Mouse (Mus musculus) kidney, postnatal 25 days (tissue): ENCODE results near the gene Msn.

Experiments used
- DNase-seq, 2 experiments: peaks; one replicate each; pipeline ENCODE4 v3.0.0; 2021; ENCODE audit warnings: mixed read lengths in 2 of 2

Msn gene

GRCm38 (mm10) chrX:96095509-96096499 lies at the start of gene Msn:
Gene Msn (plus strand): TSS chrX:96096042.
- DNase-seq, result peak; percentile 73 to 88

- DNase-seq, result peak; percentile 48 to 56
Observed at GRCm38 (mm10) chrX:96052798-96053197, 43.0 kb upstream of the Msn start.

GRCm38 (mm10) chrX:96077747-96078146 lies 18.1 kb upstream of the Msn start:
- no peak for DNase-seq

- DNase-seq, result no peak
Observed at GRCm38 (mm10) chrX:96086259-96086658, 9.6 kb upstream of the Msn start.

DNA sequence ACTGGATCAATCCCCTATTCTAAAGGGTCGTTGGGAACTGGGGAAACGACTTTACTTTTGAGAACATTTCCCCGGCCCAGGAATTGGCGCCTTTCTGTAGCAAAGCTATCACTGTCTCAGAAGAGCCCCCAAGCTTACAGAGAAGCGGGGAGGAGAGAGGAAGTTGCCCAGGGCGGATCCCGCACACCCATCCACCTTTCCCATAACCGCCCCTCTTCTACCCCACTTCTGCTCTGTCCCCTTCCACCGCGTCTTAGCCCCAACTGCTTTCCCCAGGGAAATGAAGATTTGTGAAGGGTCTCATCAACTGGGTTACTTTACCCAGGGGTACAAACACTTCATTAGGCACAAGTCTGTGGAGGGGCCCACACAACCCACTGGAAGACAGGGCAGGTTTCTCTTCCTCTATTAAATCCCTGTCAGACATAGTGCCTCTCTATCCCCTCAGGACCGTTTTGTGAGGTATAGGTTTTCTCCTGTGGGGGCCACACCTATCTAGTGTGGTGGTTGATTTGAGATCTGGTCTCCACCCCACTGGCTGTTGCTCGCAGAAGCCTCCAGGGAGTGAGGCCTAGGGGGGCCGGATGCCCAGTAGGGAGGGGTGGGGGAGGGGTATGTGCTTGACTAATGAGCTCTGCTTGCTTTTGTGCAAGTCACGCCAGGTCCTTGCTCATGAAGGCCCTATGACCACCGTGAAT lies 820 bp downstream of the Msn start:
- DNase-seq, result peak; percentile 64 to 73

DNA sequence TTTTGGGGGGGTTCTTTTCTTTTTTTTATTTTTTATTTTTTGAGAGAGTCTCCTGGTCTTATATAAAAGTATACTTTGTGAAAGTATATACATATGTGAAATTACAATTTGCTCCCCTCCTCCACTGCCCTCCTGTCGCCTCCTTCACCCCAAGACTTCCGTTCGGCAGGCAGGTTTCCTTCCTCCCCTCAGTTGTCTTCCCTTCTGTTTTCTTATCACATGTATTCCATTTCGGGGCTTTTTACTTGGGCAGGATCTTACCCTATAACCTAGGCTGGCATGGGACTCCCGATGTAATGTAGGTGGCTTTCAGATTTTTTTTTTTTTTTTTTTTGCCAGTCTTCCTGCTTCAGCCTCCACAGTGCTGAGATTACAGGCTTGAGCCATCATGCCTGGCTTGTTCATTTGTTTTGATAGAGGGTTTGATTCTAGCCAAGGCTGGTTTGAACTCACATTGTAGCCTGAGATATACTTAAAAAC lies 1.7 kb downstream of the Msn start:
- no peak for DNase-seq

DNA sequence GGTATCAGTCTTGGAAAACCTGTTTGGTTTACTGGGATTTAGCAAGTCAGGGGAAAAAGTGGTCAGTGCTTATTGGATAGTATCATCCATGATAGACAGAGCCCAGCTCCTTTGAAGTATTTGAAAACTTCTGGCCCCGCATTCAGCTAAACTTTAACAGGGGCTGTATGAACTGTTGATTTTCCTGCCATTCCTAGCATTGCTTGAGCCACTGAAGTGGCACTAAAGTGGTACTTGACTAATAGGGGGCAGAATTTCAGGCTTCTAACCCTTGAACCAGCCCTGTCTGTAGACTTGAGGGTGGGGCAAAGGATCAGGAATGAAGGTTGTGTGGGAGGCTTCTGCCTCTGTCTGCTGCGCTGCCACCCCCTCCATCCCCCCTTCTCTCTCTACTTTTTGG lies 3.2 kb downstream of the Msn start:
- DNase-seq, result peak; percentile 22 to 43

GRCm38 (mm10) chrX:96107427-96108291 lies 11.8 kb downstream of the Msn start:
- peak; percentile 56 to 63 for DNase-seq

DNA sequence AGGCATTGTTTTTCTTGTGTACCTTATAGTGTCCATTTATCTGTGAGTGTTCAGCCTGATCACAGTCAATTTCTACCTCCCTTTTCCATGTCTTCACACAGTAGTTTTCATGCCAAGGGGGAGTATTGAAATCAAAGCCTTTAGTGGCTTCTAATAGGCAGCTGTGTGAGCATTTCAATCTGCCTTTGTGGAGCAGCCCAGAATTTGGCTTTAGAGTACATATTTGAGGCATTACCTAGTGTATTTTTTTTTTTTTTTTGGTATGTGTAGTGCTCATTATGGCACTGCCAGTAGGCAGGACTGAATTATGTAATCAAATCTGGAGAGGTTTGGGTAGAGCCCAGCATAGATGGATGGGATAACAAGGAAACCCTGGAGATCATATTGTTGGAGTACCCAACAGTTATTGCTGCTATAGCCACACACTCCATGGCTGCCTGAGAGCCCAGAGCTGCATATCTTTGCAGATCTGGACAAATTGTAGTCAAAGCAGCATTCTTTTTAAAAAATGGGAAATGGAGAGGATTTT lies 17.3 kb downstream of the Msn start:
- DNase-seq, result no peak

DNA sequence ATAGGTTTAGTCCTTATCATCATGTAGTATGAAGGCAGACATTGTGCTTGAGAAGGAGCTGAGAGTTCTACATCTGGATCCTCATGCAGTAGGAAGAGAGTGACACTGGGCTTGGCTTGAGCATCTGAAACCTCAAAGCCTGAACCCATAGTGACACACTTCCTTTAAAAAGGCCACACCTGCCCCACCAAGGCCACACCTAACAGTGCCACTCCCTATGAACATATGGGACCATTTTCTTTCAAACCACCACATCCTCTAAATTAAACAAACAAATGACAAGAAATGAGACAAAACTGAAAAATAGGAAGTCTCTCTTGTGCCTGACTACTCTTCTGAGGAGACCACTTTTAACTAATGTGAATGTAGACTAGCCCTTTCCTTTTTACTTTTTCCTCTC lies 19.7 kb downstream of the Msn start:
- DNase-seq, result no peak

GRCm38 (mm10) chrX:96117366-96117765 lies 21.5 kb downstream of the Msn start:
- no peak for DNase-seq

DNA sequence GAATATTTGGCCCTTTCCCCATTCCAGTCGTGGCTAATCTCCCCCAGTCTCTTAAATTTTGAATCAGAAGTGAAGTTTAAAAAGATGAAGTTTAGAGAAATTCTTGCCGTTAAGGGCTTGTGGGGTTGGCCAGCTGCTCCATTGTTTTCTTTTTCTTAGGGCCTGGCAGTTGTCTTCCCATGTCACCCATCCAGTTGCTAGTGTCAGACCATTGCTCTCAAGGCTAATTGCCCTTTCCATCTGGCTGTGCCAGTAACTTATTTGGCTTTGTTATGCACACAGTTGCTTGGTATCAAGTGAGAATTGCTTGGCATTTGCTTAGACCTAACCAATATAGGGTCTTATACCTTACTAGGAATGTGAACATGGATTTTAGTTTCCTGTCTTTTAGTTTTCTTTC lies 24.2 kb downstream of the Msn start:
- DNase-seq, result no peak

DNA sequence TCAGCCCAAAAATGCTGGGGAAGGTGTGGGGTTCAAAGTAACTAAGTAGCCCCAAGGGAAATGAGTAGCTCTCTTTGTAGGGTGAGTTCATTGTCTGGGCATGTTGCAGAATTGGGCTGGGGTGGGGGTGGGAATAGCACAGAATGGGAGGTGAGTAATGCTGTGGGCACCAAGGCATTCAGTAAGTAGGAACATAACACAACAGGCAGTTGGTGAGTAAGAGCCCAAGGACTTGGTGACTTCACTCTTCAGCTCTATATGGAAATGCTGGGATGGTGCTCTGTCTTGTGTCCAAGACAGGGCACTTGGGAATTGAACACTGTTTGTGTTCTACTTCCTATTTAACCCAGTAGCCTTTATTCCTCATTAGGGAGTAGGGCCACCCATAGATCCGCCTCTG lies 26.1 kb downstream of the Msn start:
- no peak for DNase-seq

DNA sequence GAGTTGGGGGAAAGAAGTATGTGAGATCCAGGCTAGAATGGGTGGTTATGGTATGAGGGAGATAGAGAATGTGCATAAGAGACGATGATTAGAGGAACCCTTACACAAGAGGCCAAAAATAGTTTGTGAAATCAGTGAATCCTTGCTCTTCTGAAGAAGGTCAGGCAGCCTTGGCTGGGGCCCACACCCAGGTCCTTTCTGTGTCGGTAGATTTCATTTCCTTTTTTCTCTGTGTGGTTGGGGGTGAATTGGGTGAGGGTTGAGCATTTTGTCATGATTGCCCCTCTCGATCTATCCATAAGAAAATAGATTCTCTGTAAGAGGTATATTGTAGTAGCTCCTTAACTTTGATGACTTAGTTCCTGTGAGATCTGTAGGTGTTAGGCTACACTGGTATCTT lies 31.0 kb downstream of the Msn start:
- no peak for DNase-seq

DNA sequence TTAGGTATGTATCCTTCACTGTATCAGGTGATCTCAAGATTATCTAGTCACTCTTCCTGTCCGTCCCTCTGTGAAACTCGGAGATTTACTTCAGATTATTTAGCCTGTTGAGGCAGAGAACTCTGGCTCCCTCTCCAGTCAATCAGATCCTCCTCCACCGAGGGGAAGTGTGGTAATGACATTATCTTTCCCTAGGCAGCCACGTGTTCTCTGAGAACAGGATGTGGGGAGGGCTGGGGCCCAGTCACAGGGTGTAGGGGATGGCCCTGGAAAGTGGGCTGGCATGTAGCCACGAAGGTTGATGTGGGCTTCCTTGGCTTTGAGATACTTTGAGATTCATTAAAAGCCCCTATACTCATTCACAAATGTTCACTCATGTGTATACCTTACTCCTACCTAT lies 34.3 kb downstream of the Msn start:
- peak; percentile 63 to 74 for DNase-seq

DNA sequence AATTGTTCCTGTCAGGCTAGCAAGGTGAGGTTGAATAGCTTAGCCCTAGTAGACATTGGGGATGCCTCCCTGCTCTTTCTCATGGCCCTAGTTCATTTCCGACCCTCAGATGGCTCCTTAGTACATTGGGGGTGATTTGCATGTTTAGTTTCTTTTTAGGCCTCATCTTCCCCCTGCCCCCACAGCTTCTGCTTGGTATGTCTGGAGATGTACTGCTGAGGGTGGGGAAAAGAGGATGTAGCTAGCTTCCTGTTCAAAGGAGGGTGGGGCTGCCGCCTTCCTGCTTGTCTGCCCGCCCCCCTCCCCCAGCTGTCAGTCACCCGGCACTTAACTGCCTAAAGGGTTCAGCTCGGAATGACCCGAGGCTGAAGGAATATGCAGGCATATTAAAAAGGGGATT lies 34.8 kb downstream of the Msn start:
- peak; percentile 37 to 59 for DNase-seq

GRCm38 (mm10) chrX:96133260-96133659 lies 37.4 kb downstream of the Msn start:
- DNase-seq, result peak; percentile 54 to 75

DNA sequence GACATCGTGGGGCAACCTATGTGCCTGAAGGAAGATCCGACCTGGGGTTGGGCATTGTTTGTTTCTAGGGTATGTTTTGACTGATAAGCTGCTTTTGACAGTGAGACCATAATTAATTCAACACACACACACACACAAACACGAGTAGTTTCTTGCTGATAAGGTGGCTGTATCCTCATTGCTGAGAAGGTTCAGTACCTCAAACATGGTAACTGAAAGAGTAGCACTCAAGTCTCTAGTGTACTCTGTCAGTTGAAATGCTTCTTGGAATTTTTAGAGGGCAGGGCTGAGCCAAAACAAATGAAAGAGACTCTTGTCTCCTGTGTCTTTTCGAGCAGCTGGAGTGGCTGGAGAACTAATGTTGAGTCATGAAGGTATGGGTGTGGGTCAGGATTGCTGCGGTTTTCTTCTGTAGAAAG lies 38.4 kb downstream of the Msn start:
- no peak for DNase-seq

DNA sequence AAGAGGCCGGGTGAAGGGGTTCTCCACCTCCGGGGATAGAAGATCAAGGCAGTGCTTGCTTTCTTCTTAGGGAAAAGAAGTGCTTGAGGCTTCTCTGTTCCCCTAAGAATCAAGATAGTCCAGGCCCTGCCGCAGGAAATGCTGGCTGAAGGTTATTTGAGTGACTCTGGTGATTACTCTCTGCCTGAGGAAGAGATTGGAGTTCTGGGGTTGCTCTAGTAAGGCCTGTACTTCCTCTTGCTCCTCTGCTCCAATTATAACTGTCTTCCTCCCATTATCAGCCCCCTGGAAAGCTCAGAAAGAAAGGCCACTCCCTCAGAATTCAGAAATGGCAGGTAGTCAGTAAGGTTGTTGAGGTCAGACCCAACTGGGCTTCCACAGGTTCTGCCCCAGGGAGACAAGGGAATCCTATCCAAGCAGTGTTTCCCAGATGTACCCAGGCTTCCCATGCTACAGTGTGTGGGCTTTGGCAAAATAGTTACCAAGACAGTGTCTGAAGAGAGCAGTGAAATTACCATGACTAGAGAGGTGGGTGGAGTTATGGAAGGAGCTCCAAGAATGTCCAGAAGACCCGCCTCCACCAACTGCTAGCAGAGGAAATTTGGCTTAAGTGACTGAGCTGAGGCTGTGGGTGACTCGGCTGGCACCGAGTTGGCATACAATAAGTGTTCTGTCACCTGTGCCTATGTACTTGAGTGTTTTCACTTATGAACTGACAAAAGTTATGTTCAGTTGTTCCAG lies 39.2 kb downstream of the Msn start:
- peak in 1 of 2 experiments; percentile 5 for DNase-seq

DNA sequence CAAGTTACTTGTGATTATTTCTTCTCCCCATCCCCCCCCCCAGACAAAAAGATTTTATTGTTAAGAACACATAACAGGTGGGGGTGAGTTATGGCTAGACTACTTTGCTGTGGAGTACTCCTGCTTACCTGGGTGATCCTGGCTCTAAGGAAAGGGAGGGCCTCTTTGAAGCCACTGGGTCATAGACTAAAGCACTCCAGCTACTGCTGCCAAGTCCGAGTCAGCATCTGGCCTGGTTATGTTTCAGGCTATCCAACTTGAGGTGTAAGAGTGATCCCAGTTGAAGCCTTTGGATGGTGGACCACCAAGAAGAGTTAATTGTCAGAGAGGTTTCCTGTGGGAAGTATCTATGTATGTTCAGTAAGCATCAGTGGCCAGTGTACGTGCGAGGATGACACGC lies 39.7 kb downstream of the Msn start:
- DNase-seq, result peak; percentile 13 to 48

DNA sequence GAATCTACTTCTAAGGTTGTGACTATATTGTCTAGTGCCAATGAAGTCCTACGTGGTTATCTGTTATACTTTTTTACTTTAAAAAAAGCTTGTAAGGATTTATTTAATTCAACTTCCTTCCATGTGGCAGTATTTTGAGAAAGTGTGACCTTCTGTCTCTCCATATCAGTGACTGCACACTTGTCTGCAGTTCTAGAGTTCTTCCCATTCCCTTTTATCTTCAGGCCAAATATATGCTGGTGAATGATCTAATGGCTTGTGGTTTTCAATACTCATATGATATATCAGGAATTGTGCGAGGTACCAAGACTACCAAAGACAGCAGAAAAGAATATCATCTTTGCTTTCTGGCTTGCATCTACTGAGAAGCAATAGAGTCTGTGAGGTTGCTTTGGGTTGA lies 43.4 kb downstream of the Msn start:
- no peak for DNase-seq
